Comparison of ENCODE assay signal across 18 mouse cellular contexts in genomic region chr13:8406020-8406419, GRCm38 (mm10).
A peak's percentile ranks its signal among the peaks of the same experiment; 100 is the strongest.
DNase-seq lines count a peak whose midpoint lies in the region; ATAC-seq and TF ChIP-seq lines count a peak whose summit lies in the region.
"Had no signal": no experiment of that assay in that cellular context is flagged by ENCODE, and none has a peak within 500 bp of the region (broad histone marks: within the 10 kb centered on the region; RNA-seq: fewer than 3 reads in every experiment).

No protein-coding gene starts in this region.

- no peak for TF ChIP-seq CTCF in midbrain, postnatal 0 days (IDR thresholded peaks at IDR 0.05)

- no peak overlapping the region for H3K4me3 ChIP-seq in heart, embryonic 10.5 days
- H3K4me3 ChIP-seq in hindbrain, embryonic 11.5 days (ENCODE audit: low read depth, low read length) = no peak overlapping the region
- H3K4me3 ChIP-seq in midbrain, postnatal 0 days (ENCODE audit: low read depth, low read length) = no peak overlapping the region
- H3K4me3 ChIP-seq: embryonic facial prominence, embryonic 12.5 days; forebrain, embryonic 10.5 days; heart, embryonic 15.5 days; liver, embryonic 15.5 days; neural tube, embryonic 15.5 days had no signal

- no peaks in the 10 kb centered on the region for H3K9me3 ChIP-seq in heart, embryonic 10.5 days
- H3K9me3 ChIP-seq in hindbrain, embryonic 11.5 days (ENCODE audit: control insufficient read depth, low read length) = no peaks in the 10 kb centered on the region
- no peaks in the 10 kb centered on the region for H3K9me3 ChIP-seq in midbrain, postnatal 0 days (ENCODE audit: low read length)
- H3K9me3 ChIP-seq: embryonic facial prominence, embryonic 12.5 days; forebrain, embryonic 10.5 days; heart, embryonic 15.5 days; liver, embryonic 15.5 days; neural tube, embryonic 15.5 days had no signal

- WGBS in heart, embryonic 10.5 days = 29% methylated on average over 6 of the region's 6 CpGs
- WGBS in hindbrain, embryonic 11.5 days = 80% methylated on average over 6 of the region's 6 CpGs
- 85% methylated on average over 6 of the region's 6 CpGs for WGBS in midbrain, postnatal 0 days

- H3K4me1 ChIP-seq in heart, embryonic 10.5 days = no peaks in the 10 kb centered on the region
- no peaks in the 10 kb centered on the region for H3K4me1 ChIP-seq in hindbrain, embryonic 11.5 days (replicated peaks; ENCODE audit: control insufficient read depth, insufficient read depth, low read length)
- H3K4me1 ChIP-seq in midbrain, postnatal 0 days (ENCODE audit: insufficient read depth, low read length) = no peaks in the 10 kb centered on the region
- H3K4me1 ChIP-seq: embryonic facial prominence, embryonic 12.5 days; heart, embryonic 15.5 days; liver, embryonic 15.5 days; neural tube, embryonic 15.5 days had no signal

- no peaks in the 10 kb centered on the region for H3K27me3 ChIP-seq in heart, embryonic 10.5 days (ENCODE audit: insufficient read depth, poor library complexity, severe bottlenecking)
- H3K27me3 ChIP-seq in hindbrain, embryonic 11.5 days (ENCODE audit: control insufficient read depth, insufficient read depth, low read length) = no peaks in the 10 kb centered on the region
- H3K27me3 ChIP-seq in midbrain, postnatal 0 days (ENCODE audit: insufficient read depth, low read length) = no peaks in the 10 kb centered on the region
- H3K27me3 ChIP-seq: embryonic facial prominence, embryonic 12.5 days; heart, embryonic 15.5 days; liver, embryonic 15.5 days; neural tube, embryonic 15.5 days had no signal

- no peak overlapping the region for H3K4me2 ChIP-seq in hindbrain, embryonic 11.5 days (replicated peaks; ENCODE audit: low read depth, low read length)
- no peak overlapping the region for H3K4me2 ChIP-seq in midbrain, postnatal 0 days (ENCODE audit: low read depth, low read length, poor library complexity, severe bottlenecking)
- H3K4me2 ChIP-seq: embryonic facial prominence, embryonic 12.5 days; heart, embryonic 15.5 days; liver, embryonic 15.5 days; neural tube, embryonic 15.5 days had no signal

- no peaks in the 10 kb centered on the region for H3K36me3 ChIP-seq in heart, embryonic 10.5 days
- no peaks in the 10 kb centered on the region for H3K36me3 ChIP-seq in hindbrain, embryonic 11.5 days (ENCODE audit: control insufficient read depth, insufficient read depth, low read length)
- no peaks in the 10 kb centered on the region for H3K36me3 ChIP-seq in midbrain, postnatal 0 days (ENCODE audit: insufficient read depth, low read length)
- H3K36me3 ChIP-seq: embryonic facial prominence, embryonic 12.5 days; forebrain, embryonic 10.5 days; heart, embryonic 15.5 days; liver, embryonic 15.5 days; neural tube, embryonic 15.5 days had no signal

- peak; percentile 80 for DNase-seq in heart, embryonic 10.5 days (ENCODE audit: low spot score)
- no peak for DNase-seq in heart, postnatal 10 days
- peak; percentile 12 for DNase-seq in embryo, embryonic 11 days
- peak; percentile 78 for DNase-seq in layer of hippocampus, adult 11-12 months (ENCODE audit: low spot score)
- peak; percentile 18 for DNase-seq in mesoderm, embryonic 11.5 days (ENCODE audit: low read depth, low spot score)
- no peak for DNase-seq in hindbrain, embryonic 11.5 days (ENCODE audit: low spot score)
- no peak for DNase-seq in midbrain, postnatal 0 days (ENCODE audit: low spot score)
- no peak for DNase-seq in natural killer cell, adult 2 months (ENCODE audit: low spot score in 2 of 2)
- DNase-seq: cerebellum, adult 2 months; lung, postnatal 36 days had no signal

- no peak overlapping the region for H3K9ac ChIP-seq in hindbrain, embryonic 11.5 days (ENCODE audit: low read depth, low read length)
- no peak overlapping the region for H3K9ac ChIP-seq in midbrain, postnatal 0 days (replicated peaks; ENCODE audit: low read length, poor library complexity, severe bottlenecking)
- H3K9ac ChIP-seq: embryonic facial prominence, embryonic 12.5 days; heart, embryonic 15.5 days; liver, embryonic 15.5 days; neural tube, embryonic 15.5 days had no signal

- H3K27ac ChIP-seq in heart, embryonic 10.5 days = no peak overlapping the region
- no peak overlapping the region for H3K27ac ChIP-seq in hindbrain, embryonic 11.5 days (ENCODE audit: low read depth, low read length)
- no peak overlapping the region for H3K27ac ChIP-seq in midbrain, postnatal 0 days (ENCODE audit: low read depth, low read length)
- H3K27ac ChIP-seq: embryonic facial prominence, embryonic 12.5 days; forebrain, embryonic 10.5 days; heart, embryonic 15.5 days; kidney, postnatal 0 days; liver, embryonic 15.5 days; neural tube, embryonic 15.5 days had no signal

- no peak for ATAC-seq in hindbrain, embryonic 11.5 days (ENCODE audit: low FRiP score)
- ATAC-seq in midbrain, postnatal 0 days (ENCODE audit: low FRiP score) = no peak
- ATAC-seq: hindbrain, embryonic 16.5 days; midbrain, embryonic 16.5 days had no signal

- intact Hi-C loops in heart, postnatal 10 days (cut with DNase I) = no loop called here

Comparison
In these comparisons a context has a peak if more than half of its experiments do, and no peak if none do; other contexts are left out.
1. DNase-seq: peak in heart, embryonic 10.5 days (single experiment), embryo, embryonic 11 days (single experiment), layer of hippocampus, adult 11-12 months (single experiment) and mesoderm, embryonic 11.5 days (single experiment); none in heart, postnatal 10 days (0 of 2), hindbrain, embryonic 11.5 days (single experiment), midbrain, postnatal 0 days (single experiment) and natural killer cell, adult 2 months (0 of 2).